Mouse (Mus musculus) myocyte (in vitro differentiated cells): ENCODE measurements around the gene Mcrip1. TPM values are rescaled to one million over a fixed set of nuclear protein-coding genes. Genes with fewer than 3 reads are reported as not detected.
"Not testable (repeated sequence)": the region's sequence is repeated elsewhere in the genome, so short reads cannot be mapped to it uniquely, and the experiment has no call there.

ENCODE experiments used
- H3K27me3 ChIP-seq: one replicate; pipeline ENCODE4 v1.6.1; 2011; ENCODE audit not compliant: control insufficient read depth, insufficient read depth, insufficient read length
- H3K36me3 ChIP-seq: one replicate; pipeline ENCODE4 v1.6.1; 2011; ENCODE audit not compliant: control insufficient read depth, insufficient read depth
- H3K4me2 ChIP-seq: one replicate; pipeline ENCODE4 v1.6.1; 2011; ENCODE audit warnings: low read depth, control low read depth
- H3K4me3 ChIP-seq: one replicate; pipeline ENCODE4 v1.5.1; 2011; ENCODE audit warnings: mild to moderate bottlenecking, control low read depth, moderate library complexity
- H3K79me2 ChIP-seq: one replicate; pipeline ENCODE4 v1.6.1; 2011; ENCODE audit not compliant: control insufficient read depth, insufficient read depth
- H3ac ChIP-seq: one replicate; pipeline ENCODE4 v1.6.1; 2011; ENCODE audit not compliant: control insufficient read depth, insufficient read length
- CEBPB ChIP-seq: IDR thresholded peaks from 2 replicates; pipeline ENCODE4 v1.6.1; 2011; ENCODE audit warnings: mild to moderate bottlenecking, moderate library complexity; ENCODE audit not compliant: poor library complexity, insufficient read depth, severe bottlenecking
- E2F4 ChIP-seq: IDR thresholded peaks from one replicate; pipeline ENCODE4 v1.6.1; 2011; ENCODE audit warnings: mild to moderate bottlenecking, control low read depth, moderate library complexity; ENCODE audit not compliant: insufficient read depth
- MAX ChIP-seq: IDR thresholded peaks from one replicate; pipeline ENCODE4 v1.6.1; 2011; ENCODE audit warnings: low read depth, mild to moderate bottlenecking, control low read depth
- MYOD1 ChIP-seq, 3 experiments: IDR thresholded peaks; one replicate each; pipeline ENCODE4 v1.6.1; 2011; ENCODE audit warnings: control low read depth in 2 of 3, low read depth in 2 of 3, mild to moderate bottlenecking in 2 of 3, moderate library complexity in 1 of 3; ENCODE audit not compliant: insufficient read length in 2 of 3, control insufficient read depth in 1 of 3
- MYOG ChIP-seq, 3 experiments: IDR thresholded peaks; one replicate each; pipeline ENCODE4 v1.6.1; 2011; ENCODE audit warnings: control low read depth in 2 of 3, low read depth in 2 of 3, mild to moderate bottlenecking in 2 of 3; ENCODE audit not compliant: insufficient read length in 2 of 3, control insufficient read depth in 1 of 3, insufficient read depth in 1 of 3
- POLR2A ChIP-seq: IDR thresholded peaks from one replicate; pipeline ENCODE4 v1.6.1; 2011; ENCODE audit warnings: low read depth, mild to moderate bottlenecking, control low read depth, moderate library complexity; ENCODE audit not compliant: insufficient read length
- POLR2AphosphoS2 ChIP-seq: IDR thresholded peaks from one replicate; pipeline ENCODE4 v1.6.1; 2011; ENCODE audit warnings: low read depth, control low read depth; ENCODE audit not compliant: insufficient read length
- REST ChIP-seq: IDR thresholded peaks from one replicate; pipeline ENCODE4 v1.6.1; 2011; ENCODE audit warnings: mild to moderate bottlenecking, control low read depth, moderate library complexity; ENCODE audit not compliant: insufficient read depth, insufficient read length
- SRF ChIP-seq: IDR thresholded peaks from one replicate; pipeline ENCODE4 v1.6.1; 2011; ENCODE audit warnings: low read depth; ENCODE audit not compliant: control insufficient read depth, insufficient read length
- TCF12 ChIP-seq: IDR thresholded peaks from one replicate; pipeline ENCODE4 v1.6.1; 2011; ENCODE audit warnings: mild to moderate bottlenecking, control low read depth; ENCODE audit not compliant: poor library complexity, insufficient read depth, severe bottlenecking
- TCF3 ChIP-seq: IDR thresholded peaks from one replicate; pipeline ENCODE4 v1.6.1; 2011; ENCODE audit warnings: low read depth, control low read depth; ENCODE audit not compliant: insufficient read length
- USF1 ChIP-seq: IDR thresholded peaks from one replicate; pipeline ENCODE4 v1.6.1; 2011; ENCODE audit warnings: low read depth, mild to moderate bottlenecking, control low read depth, moderate library complexity
- polyA plus RNA-seq: library from polyadenylated mRNA; unstranded; fragments of >200 nt; fragmentation: generic; extraction: Trizol; gene quantifications from one replicate; pipeline ENCODE4 v1.2.1, GENCODE M21; 2012; ENCODE audit warnings: missing spikeins

Gene Mcrip1
- polyA plus RNA-seq, 1 experiment: 237 TPM

DNA sequence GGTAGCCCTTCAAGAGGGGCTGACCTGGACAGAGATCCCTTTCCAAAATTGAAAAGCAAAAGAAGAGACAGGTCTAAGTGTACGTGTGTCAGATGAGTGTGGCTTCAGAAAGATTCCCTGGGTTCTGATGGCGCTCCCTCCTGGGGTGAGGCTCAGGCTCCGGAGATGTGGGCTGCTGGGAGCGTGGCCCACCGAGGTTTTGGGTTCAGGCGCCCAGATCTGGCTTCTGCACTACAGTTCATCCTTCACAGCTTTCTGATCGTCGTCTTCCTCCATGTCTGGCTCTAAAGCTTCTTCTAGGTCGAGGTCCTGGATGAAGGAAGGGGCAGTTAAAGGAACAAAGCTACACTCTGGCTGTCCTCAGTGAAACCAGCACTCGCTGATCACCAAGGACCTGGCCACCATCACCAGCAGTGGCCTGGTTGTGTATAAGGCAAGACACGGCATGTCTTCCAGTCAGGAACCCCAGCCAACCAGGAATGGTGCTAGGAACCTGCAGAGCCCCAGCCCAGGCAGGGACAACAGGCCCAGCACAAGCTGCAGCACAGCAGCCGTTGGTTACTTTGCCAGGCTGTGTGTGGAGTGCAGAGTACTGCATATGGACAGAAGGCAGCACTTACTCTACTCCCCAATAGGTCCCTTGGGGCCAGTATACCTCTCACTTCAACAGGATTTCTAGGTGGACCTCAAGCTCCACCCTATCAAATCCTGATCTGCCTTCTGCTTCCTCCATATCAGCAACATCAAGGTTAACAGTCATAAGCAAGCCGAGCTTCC, 11.6 kb upstream of the Mcrip1 start:
- Histone ChIP-seq H3K4me2 (no peak overlapping the region), H3K79me2 (no peaks in the 10 kb centered on the region), H3K27me3 (no peaks in the 10 kb centered on the region), H3K4me3 (no peak overlapping the region), H3K36me3 (peaks cover 59% of the 10 kb centered on the region), H3ac (no peak overlapping the region)
- TF ChIP-seq MAX (no peak), TCF3 (no peak), CEBPB (no peak), MYOD1 (IDR thresholded peaks at IDR 0.05; ENCODE audit: control insufficient read depth in 1 of 3, insufficient read length in 2 of 3, low read depth in 2 of 3) (no peak), POLR2AphosphoS2 (no peak)

DNA sequence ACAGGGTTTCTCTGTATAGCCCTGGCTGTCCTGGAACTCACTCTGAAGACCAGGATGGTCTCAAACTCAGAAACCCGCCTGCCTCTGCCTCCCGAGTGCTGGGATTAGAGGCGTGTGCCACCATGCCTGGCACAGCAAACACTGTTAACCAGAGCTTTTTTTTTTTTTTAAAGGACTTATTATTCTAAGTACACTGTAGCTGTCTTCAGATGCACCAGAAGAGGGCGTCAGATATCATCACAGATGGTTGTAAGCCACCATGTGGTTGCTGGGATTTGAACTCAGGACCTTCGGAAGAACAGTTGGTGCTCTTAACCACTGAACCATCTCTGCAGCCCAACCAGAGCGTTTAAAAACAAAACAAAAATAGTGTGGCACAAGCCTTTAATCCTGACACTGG, 9.3 kb upstream of the Mcrip1 start:
- H3K27me3 ChIP-seq, H3ac ChIP-seq, H3K4me3 ChIP-seq, H3K79me2 ChIP-seq, H3K4me2 ChIP-seq: not testable (repeated sequence)
- peaks cover 42% of the 10 kb centered on the region for H3K36me3 ChIP-seq

DNA sequence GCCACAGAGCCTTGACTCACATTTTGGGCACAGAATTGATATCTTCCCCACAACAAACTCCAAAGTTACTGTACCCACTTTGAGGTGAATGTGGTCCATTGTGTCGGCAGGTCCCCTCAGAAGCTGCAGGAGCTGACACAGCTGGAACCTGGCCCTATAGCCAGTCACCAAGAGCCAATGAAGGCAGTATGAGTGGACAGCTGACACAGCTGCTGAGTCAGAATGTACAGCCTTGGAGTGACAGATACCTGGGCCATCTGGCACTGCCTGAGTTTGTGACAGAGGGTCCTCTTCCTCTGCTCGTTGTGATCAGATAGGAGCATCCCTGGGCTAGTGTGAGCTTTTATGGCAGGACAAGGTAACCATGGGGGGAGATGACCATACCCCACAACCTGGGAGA, 5.7 kb upstream of the Mcrip1 start:
- peaks cover 10% of the 10 kb centered on the region for H3K36me3 ChIP-seq
- no peaks in the 10 kb centered on the region for H3K79me2 ChIP-seq
- H3K4me2 ChIP-seq: peak overlapping the region; percentile 57
- H3ac ChIP-seq: no peak overlapping the region
- peak in 2 of 3 experiments; percentile 2 to 64 for TF ChIP-seq MYOG (IDR thresholded peaks at IDR 0.05; ENCODE audit: control insufficient read depth in 1 of 3, insufficient read depth in 1 of 3, insufficient read length in 2 of 3, low read depth in 2 of 3)
- no peak for TF ChIP-seq POLR2AphosphoS2
- peak in 2 of 3 experiments; percentile 62 to 67 for TF ChIP-seq MYOD1 (IDR thresholded peaks at IDR 0.05; ENCODE audit: control insufficient read depth in 1 of 3, insufficient read length in 2 of 3, low read depth in 2 of 3)
- H3K4me3 ChIP-seq: no peak overlapping the region
- no peaks in the 10 kb centered on the region for H3K27me3 ChIP-seq

DNA sequence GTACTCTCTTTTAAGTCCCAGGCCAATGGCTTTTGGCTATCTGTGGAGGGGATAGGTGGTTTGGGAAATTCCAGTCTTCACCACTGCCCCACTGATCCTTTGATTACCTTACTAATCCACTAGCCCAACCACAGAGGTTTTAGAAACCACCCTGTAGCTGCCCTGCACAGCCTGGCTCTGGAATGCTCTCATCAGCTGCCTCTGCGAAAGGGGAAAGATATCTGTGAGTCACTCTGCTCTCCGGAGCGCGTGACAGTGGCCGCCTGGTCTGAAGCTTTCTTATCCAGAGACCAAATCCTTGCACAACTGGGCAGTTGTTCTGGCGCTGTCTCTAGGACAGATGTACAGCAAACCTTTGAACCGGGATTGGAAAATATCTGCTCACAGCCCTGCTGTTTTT, 5.3 kb upstream of the Mcrip1 start:
- H3K36me3 ChIP-seq: peaks cover 7% of the 10 kb centered on the region
- H3K4me3 ChIP-seq: no peak overlapping the region
- no peaks in the 10 kb centered on the region for H3K79me2 ChIP-seq
- no peaks in the 10 kb centered on the region for H3K27me3 ChIP-seq
- H3K4me2 ChIP-seq: peak overlapping the region; percentile 57
- TF ChIP-seq POLR2A: no peak
- peak in 2 of 3 experiments; percentile 52 to 73 for TF ChIP-seq MYOD1 (IDR thresholded peaks at IDR 0.05; ENCODE audit: control insufficient read depth in 1 of 3, insufficient read length in 2 of 3, low read depth in 2 of 3)
- no peak for TF ChIP-seq SRF
- TF ChIP-seq MYOG (IDR thresholded peaks at IDR 0.05; ENCODE audit: control insufficient read depth in 1 of 3, insufficient read depth in 1 of 3, insufficient read length in 2 of 3, low read depth in 2 of 3): peak in 2 of 3 experiments; percentile 74 to 82
- peak; percentile 4 for TF ChIP-seq TCF3
- TF ChIP-seq CEBPB: peak; percentile 85
- TF ChIP-seq USF1: peak; percentile 34
- no peak for TF ChIP-seq POLR2AphosphoS2
- no peak for TF ChIP-seq REST
- no peak for TF ChIP-seq E2F4
- TF ChIP-seq MAX: no peak
- TF ChIP-seq TCF12: peak; percentile 36
- H3ac ChIP-seq: no peak overlapping the region

DNA sequence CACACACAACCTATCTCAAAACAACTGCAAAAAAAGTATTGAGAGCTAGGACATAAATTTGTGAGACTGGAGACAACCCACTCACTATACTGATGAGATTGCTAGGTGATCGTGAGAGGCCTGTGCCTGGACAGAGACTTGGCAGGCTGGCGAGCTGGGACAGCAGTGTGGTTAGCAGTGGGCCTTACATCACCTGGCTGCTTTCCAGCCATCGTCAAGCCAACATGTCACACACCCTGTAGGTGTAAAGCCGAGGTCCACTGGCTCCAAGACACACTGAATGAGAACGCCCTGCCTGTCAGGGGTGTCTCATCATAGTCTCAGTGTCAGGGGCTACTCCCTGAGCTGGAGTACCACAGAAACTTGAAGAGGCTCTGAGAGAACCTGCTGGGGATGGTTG, 3.2 kb upstream of the Mcrip1 start:
- Histone ChIP-seq H3K4me3 (no peak overlapping the region), H3K79me2 (peaks cover 14% of the 10 kb centered on the region), H3K27me3 (no peaks in the 10 kb centered on the region), H3K4me2 (no peak overlapping the region), H3K36me3 (no peaks in the 10 kb centered on the region), H3ac (no peak overlapping the region)
- TF ChIP-seq MAX: no peak

DNA sequence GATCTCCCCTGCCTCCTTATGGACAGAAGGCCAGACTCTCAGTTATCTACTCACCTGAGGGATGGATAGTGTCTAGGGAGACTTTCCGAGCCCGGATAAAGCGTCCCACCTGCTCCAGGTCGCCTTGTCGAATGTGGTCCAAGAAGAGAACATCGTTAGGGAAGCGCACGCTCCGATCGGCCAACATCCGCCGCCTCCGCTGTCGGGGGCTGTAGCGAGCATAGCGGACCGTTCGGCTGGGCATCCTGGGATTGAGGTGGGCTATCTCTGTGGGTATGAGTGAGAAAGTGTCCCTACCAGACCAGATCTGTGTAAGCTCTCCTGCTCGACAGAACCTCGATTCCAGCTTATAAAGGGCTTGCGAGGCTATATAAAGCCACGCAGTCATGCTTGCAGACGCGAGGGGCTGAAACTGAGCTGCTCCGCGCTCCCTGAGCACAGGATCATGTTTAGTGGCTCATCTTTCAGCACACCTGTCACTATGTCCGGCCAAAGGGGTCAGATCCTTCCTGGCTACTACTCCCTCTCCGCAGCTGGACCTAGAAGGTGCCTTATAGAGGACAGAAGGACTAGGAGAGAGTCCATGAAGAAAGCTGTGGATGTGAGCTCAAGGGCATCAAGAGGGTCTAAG, 1.4 kb upstream of the Mcrip1 start, which contains the start of gene Ppp1r27:
Gene Ppp1r27, minus strand, starts transcription at position 323 of the 631 bp plus-strand sequence.
- Histone ChIP-seq H3K4me2 (peak within 1 kb of the TSS; percentile 99), H3K79me2 (peaks cover 31% of the 10 kb centered on the region), H3K4me3 (peak within 1 kb of the TSS; percentile 75), H3K27me3 (no peaks in the 10 kb centered on the region), H3ac (peak within 1 kb of the TSS; percentile 63), H3K36me3 (no peaks in the 10 kb centered on the region)
- TF ChIP-seq SRF: no peak
- no peak for TF ChIP-seq MYOD1 (IDR thresholded peaks at IDR 0.05; ENCODE audit: control insufficient read depth in 1 of 3, insufficient read length in 2 of 3, low read depth in 2 of 3)
- TF ChIP-seq MYOG (IDR thresholded peaks at IDR 0.05; ENCODE audit: control insufficient read depth in 1 of 3, insufficient read depth in 1 of 3, insufficient read length in 2 of 3, low read depth in 2 of 3): no peak
- no peak for TF ChIP-seq E2F4
- TF ChIP-seq MAX: no peak
- no peak for TF ChIP-seq CEBPB
- no peak for TF ChIP-seq REST
- TF ChIP-seq TCF3: no peak
- TF ChIP-seq TCF12: no peak
- no peak for TF ChIP-seq POLR2AphosphoS2
- TF ChIP-seq POLR2A: no peak
- no peak for TF ChIP-seq USF1
